Mouse (Mus musculus): ENCODE measurements around the gene Gtf3c4. TPM values are rescaled to one million over a fixed set of nuclear protein-coding genes. Genes with fewer than 3 reads are reported as not detected.

Gene Gtf3c4
- polyA plus RNA-seq, 1 experiment from 2014 or later, result 29.0 TPM

DNA sequence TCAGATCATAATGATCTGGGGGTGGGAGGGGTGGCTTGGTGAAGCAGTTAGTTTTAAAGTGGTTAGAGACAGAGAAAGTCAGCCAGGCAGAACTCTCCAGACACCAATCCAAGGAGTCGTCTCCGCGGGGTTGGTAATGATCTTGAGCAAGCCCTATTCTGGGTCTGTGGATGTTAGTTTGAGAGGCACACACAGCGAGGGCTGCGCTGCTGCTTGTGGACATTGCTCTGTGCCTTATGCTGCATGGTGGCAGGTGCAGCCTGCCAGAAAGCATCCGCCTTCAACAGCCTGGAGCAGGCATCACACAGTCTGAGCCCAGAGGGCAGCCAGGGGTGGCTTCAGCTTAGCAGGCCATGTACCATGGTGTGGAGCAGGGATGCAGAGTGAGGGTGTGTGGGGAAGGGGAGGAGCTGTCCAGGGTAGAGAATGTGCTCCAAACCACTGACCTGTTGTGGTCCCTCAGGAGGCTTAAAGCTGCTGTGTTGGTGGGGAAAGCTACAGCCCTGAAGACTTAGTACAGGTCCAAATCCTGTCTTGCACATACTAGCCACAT lies 53.0 kb downstream of the Gtf3c4 start:
- H3K4me2 ChIP-seq, result no peak overlapping the region
- no peaks in the 10 kb centered on the region for H3K9me3 ChIP-seq (ENCODE audit: low read depth, low read length)
- WGBS, result 74% methylated on average over 6 of the region's 6 CpGs
- no peak for TF ChIP-seq CTCF (IDR thresholded peaks at IDR 0.05; ENCODE audit: low read depth)
- H3K27me3 ChIP-seq (ENCODE audit: insufficient read depth, low read length), result no peaks in the 10 kb centered on the region
- H3K4me3 ChIP-seq (ENCODE audit: low read depth, low read length), result no peak overlapping the region
- H3K36me3 ChIP-seq (ENCODE audit: insufficient read depth), result no peaks in the 10 kb centered on the region
- no peak overlapping the region for H3K9ac ChIP-seq
- DNase-seq (no peak), ATAC-seq (ENCODE audit: insufficient read depth) (no peak)
- no peaks in the 10 kb centered on the region for H3K4me1 ChIP-seq (ENCODE audit: insufficient read depth)
- H3K27ac ChIP-seq (ENCODE audit: low read depth), result no peak overlapping the region

DNA sequence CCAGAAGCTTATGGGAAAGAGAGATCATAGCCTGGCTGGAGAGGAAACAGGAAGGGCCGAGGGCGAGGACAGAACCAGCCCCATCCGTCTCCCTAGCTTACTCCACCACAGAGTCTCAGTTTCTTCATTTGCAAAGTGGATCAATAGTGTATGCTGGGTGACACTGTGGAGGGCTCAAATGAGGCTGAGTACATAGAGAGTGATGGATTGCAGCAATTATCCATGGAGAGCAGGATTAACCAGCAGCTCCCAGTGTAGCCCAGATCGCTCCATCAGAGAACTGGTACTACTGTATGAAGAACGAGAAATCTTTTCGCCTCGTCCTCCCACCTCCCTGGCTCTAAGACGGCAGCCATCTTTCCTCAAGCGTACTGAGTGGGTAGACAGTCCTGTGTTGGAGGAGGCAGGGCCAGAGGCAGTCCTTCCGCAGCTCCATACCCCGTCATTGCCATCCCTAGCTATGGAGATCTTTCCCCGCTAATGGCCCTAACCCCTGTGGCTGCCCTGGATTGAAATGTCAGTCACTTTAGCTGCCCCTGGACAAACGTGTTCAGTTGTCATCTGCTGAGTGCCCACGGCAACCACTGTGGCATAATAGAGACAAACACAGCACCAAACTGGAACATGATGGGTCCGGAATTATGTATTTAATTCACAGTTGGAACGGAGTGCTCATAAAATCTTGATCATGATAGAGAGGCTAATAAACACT lies 53.6 kb downstream of the Gtf3c4 start:
- WGBS, result 73% methylated on average over 16 of the region's 16 CpGs
- Histone ChIP-seq H3K4me3 (ENCODE audit: low read depth, low read length) (no peak overlapping the region), H3K4me2 (no peak overlapping the region), H3K27me3 (ENCODE audit: insufficient read depth, low read length) (no peaks in the 10 kb centered on the region), H3K27ac (ENCODE audit: low read depth) (no peak overlapping the region), H3K36me3 (ENCODE audit: insufficient read depth) (no peaks in the 10 kb centered on the region), H3K9me3 (ENCODE audit: low read depth, low read length) (no peaks in the 10 kb centered on the region), H3K4me1 (ENCODE audit: insufficient read depth) (no peaks in the 10 kb centered on the region), H3K9ac (no peak overlapping the region)
- ATAC-seq (ENCODE audit: insufficient read depth), result no peak
- no peak for DNase-seq
- no peak for TF ChIP-seq CTCF (IDR thresholded peaks at IDR 0.05; ENCODE audit: low read depth)

DNA sequence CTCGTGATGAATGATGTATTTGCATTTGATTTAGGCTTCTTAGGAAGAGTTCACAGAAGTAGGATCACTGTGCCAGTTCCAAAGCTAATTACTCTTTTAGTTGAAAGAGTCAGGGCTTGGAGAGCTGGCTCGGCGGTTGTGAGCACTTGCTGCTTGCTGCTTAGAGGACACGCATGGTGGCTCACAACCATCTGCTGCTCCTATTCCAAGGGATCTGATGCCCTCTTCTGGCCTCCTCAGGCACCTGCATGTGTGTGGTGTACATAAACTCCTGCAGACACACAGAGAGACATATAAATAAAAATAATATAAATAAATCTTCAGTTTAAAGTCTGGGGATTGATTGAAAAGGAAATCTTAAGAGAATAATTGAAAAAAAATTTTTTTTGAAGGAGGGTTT lies 58.9 kb downstream of the Gtf3c4 start:
- Histone ChIP-seq H3K9me3 (ENCODE audit: low read depth, low read length) (no peaks in the 10 kb centered on the region), H3K4me2 (no peak overlapping the region), H3K9ac (no peak overlapping the region), H3K36me3 (ENCODE audit: insufficient read depth) (no peaks in the 10 kb centered on the region), H3K27ac (ENCODE audit: low read depth) (no peak overlapping the region), H3K4me3 (ENCODE audit: low read depth, low read length) (no peak overlapping the region), H3K27me3 (ENCODE audit: insufficient read depth, low read length) (no peaks in the 10 kb centered on the region), H3K4me1 (ENCODE audit: insufficient read depth) (no peaks in the 10 kb centered on the region)
- no peak for DNase-seq
- 90% methylated on average over 4 of the region's 4 CpGs for WGBS
- TF ChIP-seq CTCF (IDR thresholded peaks at IDR 0.05; ENCODE audit: low read depth), result no peak
- ATAC-seq (ENCODE audit: insufficient read depth), result no peak

DNA sequence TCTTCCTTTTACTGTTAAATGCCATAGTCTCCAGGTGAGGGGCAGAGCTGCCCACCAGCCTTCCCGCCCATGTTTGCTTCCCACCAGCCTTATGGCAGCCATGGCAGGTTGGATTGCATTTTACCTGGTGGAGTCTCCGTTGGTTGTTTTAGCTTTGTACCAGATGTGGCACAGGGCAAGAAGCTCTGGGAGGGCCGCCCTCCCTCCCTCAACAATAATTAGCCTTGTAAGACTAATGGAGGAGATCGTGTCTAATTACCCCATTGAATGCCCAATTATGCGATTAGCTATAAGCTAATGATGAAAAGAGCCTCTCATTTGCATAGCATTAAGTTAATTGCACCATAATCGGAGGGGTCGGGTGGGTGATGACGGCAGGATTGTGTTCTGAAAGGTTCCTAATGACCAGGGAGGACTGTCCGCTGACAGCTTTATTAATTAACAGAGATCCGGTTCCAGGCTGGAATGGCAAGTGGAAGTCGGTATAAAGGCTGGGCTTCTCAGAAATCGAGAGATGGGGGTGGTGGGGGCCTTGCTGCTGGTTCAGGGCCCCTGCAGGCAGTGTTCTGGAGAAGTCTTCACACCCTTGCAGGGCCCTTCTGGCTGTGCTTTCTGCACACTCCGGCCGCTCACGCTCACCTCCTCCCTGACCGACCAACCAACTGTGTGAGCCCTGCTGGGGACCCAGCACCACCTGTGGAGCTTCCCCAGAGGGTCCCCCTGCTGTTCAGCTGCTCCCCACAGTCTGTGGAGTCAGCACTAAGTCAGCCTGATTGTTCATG lies 60.0 kb downstream of the Gtf3c4 start:
- Histone ChIP-seq H3K27me3 (ENCODE audit: insufficient read depth, low read length) (no peaks in the 10 kb centered on the region), H3K36me3 (ENCODE audit: insufficient read depth) (no peaks in the 10 kb centered on the region), H3K9ac (no peak overlapping the region), H3K27ac (ENCODE audit: low read depth) (no peak overlapping the region), H3K4me2 (no peak overlapping the region), H3K4me3 (ENCODE audit: low read depth, low read length) (no peak overlapping the region), H3K4me1 (ENCODE audit: insufficient read depth) (no peaks in the 10 kb centered on the region), H3K9me3 (ENCODE audit: low read depth, low read length) (no peaks in the 10 kb centered on the region)
- DNase-seq (no peak), ATAC-seq (ENCODE audit: insufficient read depth) (no peak)
- TF ChIP-seq CTCF (IDR thresholded peaks at IDR 0.05; ENCODE audit: low read depth), result no peak
- 67% methylated on average over 16 of the region's 16 CpGs for WGBS

DNA sequence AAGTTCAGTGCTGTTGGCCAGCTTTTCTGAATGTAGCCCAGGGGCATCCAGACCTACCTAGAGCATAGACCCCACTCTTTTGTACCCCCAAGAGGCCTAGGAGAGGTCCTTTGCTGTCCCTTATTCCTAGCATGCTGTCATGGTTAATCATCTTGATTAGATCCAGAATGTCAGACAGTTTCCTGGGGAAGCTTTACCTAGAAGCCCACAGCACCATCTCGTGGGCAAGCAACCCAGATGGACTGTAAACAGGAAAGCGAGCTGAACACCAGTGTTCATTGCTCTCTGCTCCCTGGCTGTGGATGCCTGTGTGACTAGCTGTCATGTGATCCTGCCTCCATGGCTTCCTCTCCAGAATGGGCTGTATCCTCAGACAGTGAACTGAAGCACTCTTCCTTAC lies 63.4 kb downstream of the Gtf3c4 start:
- ATAC-seq (ENCODE audit: insufficient read depth), result no peak
- Histone ChIP-seq H3K27me3 (ENCODE audit: insufficient read depth, low read length) (no peaks in the 10 kb centered on the region), H3K4me2 (no peak overlapping the region), H3K4me1 (ENCODE audit: insufficient read depth) (no peaks in the 10 kb centered on the region; the same call in 1 of the 2 replicates), H3K9ac (no peak overlapping the region), H3K9me3 (ENCODE audit: low read depth, low read length) (no peaks in the 10 kb centered on the region), H3K27ac (ENCODE audit: low read depth) (no peak overlapping the region), H3K4me3 (ENCODE audit: low read depth, low read length) (no peak overlapping the region), H3K36me3 (ENCODE audit: insufficient read depth) (no peaks in the 10 kb centered on the region)
- no peak for DNase-seq
- 62% methylated on average over 2 of the region's 2 CpGs for WGBS
- no peak for TF ChIP-seq CTCF (IDR thresholded peaks at IDR 0.05; ENCODE audit: low read depth)

DNA sequence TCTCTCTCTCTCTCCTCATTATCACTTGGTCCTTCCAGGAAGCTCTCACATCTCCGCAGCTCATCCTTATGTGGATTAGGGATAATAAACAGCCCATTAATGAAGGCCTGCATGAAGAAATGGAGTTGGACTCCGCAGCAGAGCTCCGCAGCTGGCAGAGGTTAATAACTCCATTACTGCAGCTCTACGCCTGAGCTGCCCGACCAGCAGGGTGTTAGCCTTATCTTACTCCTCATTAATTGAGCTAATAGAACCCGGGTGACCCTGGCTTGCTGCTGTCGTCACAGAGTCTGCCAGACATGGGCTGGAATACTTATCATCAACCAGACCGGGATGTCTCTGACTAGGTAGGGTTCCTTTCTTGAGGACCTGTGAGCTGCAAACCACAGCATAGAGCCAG lies 66.1 kb downstream of the Gtf3c4 start:
- H3K9ac ChIP-seq, result no peak overlapping the region
- 27% methylated on average over 8 of the region's 8 CpGs for WGBS
- no peaks in the 10 kb centered on the region for H3K9me3 ChIP-seq (ENCODE audit: low read depth, low read length)
- H3K27me3 ChIP-seq (ENCODE audit: insufficient read depth, low read length), result no peaks in the 10 kb centered on the region
- ATAC-seq (ENCODE audit: insufficient read depth) (no peak), DNase-seq (no peak)
- peaks cover 9% of the 10 kb centered on the region for H3K4me1 ChIP-seq (ENCODE audit: insufficient read depth)
- H3K27ac ChIP-seq (ENCODE audit: low read depth), result no peak overlapping the region
- no peaks in the 10 kb centered on the region for H3K36me3 ChIP-seq (ENCODE audit: insufficient read depth)
- no peak overlapping the region for H3K4me2 ChIP-seq
- H3K4me3 ChIP-seq (ENCODE audit: low read depth, low read length), result no peak overlapping the region
- TF ChIP-seq CTCF (IDR thresholded peaks at IDR 0.05; ENCODE audit: low read depth), result no peak

Other genes with a start within 250 kb of the Gtf3c4 start
- gene Gfi1b, start 218.4 kb downstream of the Gtf3c4 start, polyA plus RNA-seq (2014; fragmentation: Nextera tagmentation; extraction: Ambion mirVana), result 0.51 and 0.69 TPM in 2 replicates
- 19.9 and 22.2 TPM in 2 replicates for gene Tsc1, start 199.1 kb downstream of the Gtf3c4 start, polyA plus RNA-seq (2014; fragmentation: Nextera tagmentation; extraction: Ambion mirVana)
- gene Spaca9, start 140.6 kb downstream of the Gtf3c4 start, polyA plus RNA-seq (2014; fragmentation: Nextera tagmentation; extraction: Ambion mirVana), result 1.8 and 2.5 TPM in 2 replicates
- gene Ak8, start 140.2 kb downstream of the Gtf3c4 start, polyA plus RNA-seq (2014; fragmentation: Nextera tagmentation; extraction: Ambion mirVana), result 0.61 and 0.93 TPM in 2 replicates
- 15.6 and 16.5 TPM in 2 replicates for gene Ddx31, start within 50 bp of the Gtf3c4 start, polyA plus RNA-seq (2014; fragmentation: Nextera tagmentation; extraction: Ambion mirVana)
- gene Barhl1, start 76.3 kb upstream of the Gtf3c4 start, polyA plus RNA-seq (2014; fragmentation: Nextera tagmentation; extraction: Ambion mirVana), result not detected in 2 replicates
- 0.76 and 0.83 TPM in 2 replicates for gene Cfap77, start 214.7 kb upstream of the Gtf3c4 start, polyA plus RNA-seq (2014; fragmentation: Nextera tagmentation; extraction: Ambion mirVana)
- 10.2 and 10.7 TPM in 2 replicates for gene Ttf1, start 219.9 kb upstream of the Gtf3c4 start, polyA plus RNA-seq (2014; fragmentation: Nextera tagmentation; extraction: Ambion mirVana)

Measured in lung, embryonic 14.5 days (tissue).